Mouse (Mus musculus) left cerebral cortex, adult 11 months (tissue): ENCODE results near the gene Fstl4.
"Not testable (repeated sequence)": the region's sequence is repeated elsewhere in the genome, so short reads cannot be mapped to it uniquely, and the experiment has no call there.

Experiments used
- DNase-seq: peaks from one replicate; pipeline ENCODE4 v3.0.0; 2022; ENCODE audit warnings: low spot score

The Fstl4 gene

GRCm38 (mm10) chr11:53085858-53086565 lies 321.6 kb downstream of the Fstl4 start:
- DNase-seq = no peak

DNA sequence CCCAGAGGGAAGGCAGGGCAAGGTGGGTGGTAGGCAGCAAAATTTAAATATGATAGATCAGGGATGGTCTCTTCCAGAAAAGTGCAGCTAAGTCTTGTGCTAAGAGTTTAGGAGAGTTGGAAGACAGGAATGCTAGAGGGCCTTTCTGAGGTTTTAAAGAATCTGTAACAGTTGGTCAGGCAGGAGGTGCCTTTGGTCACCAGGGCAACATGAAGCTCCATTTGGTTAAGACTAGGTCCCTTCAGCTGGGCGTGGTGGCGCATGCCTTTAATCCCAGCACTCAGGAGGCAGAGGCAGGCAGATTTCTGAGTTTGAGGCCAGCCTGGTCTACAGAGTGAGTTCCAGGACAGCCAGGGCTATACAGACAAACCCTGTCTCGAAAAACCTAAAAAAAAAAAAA lies 323.5 kb downstream of the Fstl4 start:
- not testable (repeated sequence) for DNase-seq

- no peak for DNase-seq
Observed at GRCm38 (mm10) chr11:53091596-53091995, 327.2 kb downstream of the Fstl4 start.

DNA sequence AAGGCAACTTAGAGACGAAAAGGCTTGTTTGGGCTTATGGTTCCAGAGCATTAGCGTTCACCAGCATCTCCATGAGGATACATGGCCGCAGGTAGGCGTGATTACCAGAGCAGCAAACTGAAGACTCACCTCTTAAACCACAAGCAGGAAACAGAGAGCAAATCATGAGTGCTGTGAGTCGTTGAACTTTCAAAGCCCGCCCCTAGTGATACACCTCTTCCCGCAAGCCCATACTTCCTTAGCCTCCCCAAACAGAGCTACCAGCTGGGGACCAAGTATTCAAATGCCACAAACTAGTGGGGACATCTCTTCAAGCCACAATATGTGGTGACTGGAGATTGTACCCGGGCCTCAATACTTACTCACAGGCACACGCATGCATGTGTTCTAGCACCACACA lies 332.4 kb downstream of the Fstl4 start:
- DNase-seq = no peak

DNA sequence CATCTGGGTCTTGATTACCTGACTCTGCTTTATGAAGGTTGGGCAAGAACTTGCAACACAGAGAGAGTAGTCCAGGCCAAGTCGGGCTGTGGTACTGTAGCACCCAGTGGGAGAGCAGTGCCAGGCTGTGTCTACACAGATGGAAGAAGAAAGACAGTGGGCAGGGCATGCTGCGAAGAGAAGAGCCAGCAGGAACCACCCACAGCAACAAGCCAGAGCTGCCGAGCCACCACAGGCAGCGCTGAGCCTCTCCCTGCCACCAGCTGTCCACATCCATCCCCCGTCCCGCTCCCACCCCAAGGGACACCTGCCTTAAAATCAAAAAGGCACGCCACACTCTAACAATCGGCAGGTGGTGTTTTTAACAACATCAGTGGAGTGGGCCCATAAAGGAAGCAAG lies 332.9 kb downstream of the Fstl4 start:
- peak; percentile 55 for DNase-seq

GRCm38 (mm10) chr11:53097870-53098269 lies 333.4 kb downstream of the Fstl4 start:
- no peak for DNase-seq

DNA sequence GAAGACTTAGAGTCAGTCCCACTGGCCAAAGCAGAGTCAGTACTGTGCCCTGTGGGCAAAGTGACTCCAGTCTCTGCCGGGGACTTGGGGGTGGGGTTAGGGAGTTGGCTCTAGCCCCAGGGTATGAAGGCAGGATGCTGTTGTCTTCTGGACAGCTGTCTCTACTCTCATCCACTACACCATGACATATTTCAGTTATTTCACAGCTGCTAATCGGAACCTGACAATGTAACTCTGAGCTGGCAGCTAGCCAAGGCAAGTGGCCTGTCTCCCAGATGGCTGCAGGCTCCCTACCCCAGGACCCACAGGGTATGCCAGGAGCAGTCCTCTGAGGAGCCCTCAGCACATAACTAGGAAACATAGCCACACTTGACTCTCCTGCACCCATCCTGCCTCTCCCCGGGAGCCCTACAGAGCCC lies 334.4 kb downstream of the Fstl4 start:
- DNase-seq = no peak

DNA sequence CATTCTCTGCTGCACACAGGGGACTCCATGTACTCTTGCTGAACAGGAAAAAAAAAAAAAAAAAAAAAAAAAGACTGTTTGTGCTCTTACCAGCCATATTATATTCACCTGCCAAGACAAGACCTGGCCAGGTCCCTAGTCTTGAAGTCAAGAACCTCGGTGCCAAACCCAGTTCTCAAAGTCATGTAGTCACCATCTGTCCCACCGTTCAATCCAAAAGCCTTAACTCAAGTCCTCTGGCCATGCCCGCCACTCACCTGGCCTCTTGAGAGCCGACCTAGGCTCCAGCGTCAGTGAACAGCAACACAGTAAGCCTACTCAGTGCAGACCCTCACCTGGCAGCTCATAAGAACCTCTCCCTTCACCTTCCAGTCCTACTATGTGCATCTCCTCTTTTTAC lies 334.9 kb downstream of the Fstl4 start:
- no peak for DNase-seq

- DNase-seq = no peak
Observed at GRCm38 (mm10) chr11:53101732-53102131, 337.3 kb downstream of the Fstl4 start.

DNA sequence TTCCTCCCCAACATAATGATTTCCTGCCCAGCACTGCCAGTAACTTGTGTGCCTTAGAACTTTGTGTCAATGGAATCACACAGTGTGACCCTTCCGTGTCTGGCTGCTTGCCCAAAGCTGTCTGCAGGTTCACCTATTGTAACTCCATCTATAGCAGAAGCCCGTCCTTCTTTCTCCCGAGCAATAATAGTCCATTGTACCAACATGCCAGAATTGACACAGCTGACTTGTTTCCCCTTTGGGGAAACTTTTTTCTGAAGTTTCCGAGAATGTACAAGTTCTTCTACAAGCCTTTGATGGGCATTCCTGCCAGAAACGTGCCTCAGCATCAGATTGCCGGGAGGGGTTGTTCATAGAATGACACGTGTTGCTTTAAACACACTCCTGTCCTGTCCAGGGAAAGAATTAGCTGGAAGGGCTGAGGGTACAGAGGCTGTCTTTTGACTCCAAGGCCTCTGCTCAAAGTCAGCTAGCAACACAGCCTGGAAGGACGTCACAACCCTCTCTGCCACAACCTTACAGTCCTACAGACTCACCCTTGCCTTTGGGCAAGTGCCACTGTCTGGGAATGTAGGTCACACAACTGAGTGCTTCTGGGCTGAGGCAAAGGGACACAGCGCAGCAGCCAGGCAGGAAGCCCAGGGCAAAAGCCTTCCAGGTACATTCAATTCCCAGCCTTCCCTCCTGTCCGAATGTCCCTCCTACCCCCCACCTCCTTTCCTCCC lies 339.3 kb downstream of the Fstl4 start:
- no peak for DNase-seq

- DNase-seq = no peak
Observed at GRCm38 (mm10) chr11:53107706-53108105, 343.3 kb downstream of the Fstl4 start.

DNA sequence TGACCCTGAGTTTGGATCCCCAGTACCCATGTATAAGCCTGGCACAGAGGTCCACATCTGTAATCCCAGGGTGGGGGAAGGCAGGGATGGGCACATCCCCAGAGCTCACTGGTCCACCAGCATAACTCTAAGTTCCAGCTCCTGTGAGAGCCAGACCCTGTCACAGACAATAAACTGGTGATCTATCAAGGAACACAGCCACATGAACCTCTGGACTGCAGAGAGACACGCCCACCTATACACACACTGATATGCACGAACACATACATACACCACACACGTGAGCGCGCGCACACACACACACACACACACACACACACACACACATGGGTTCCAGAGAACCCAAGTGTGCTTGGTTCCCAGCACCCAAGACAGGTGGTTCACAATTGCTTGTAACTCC lies 344.4 kb downstream of the Fstl4 start:
- DNase-seq = no peak

DNA sequence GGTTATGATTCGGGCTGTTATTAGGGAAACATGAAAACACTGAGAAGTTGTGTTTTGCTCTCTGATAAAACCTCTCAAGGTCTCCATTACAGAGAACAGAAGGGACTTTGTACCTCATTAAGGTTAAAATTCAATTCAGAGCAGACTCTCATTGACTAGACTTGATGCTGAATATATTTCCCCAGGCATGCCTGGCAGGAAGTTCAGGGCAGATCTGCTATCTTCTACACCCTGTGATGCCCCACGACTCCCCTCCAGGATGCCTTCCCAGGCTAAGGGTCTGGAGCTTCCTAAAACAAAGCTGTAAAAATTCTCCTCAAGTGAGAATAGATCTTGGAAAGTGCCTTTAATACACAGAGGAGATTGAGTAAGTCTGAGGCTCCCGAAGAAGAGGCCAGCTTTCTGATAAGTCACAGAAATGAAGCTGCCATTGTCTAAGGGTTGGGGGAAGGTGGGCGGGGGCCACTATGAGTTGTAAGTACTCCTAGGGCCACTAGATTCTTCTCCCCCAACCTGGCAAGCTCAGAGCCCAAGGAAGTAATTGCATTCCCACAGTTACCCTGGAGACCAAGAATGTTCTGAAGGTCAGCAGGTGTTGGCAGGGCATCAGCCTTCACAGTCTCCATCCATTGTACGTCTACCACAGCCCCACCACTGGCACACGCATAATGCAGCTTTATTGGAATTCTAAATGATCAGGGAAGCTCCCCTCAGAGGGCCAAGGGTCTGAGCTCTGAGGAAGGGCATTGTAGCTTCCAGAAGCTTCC lies 345.4 kb downstream of the Fstl4 start:
- no peak for DNase-seq

DNA sequence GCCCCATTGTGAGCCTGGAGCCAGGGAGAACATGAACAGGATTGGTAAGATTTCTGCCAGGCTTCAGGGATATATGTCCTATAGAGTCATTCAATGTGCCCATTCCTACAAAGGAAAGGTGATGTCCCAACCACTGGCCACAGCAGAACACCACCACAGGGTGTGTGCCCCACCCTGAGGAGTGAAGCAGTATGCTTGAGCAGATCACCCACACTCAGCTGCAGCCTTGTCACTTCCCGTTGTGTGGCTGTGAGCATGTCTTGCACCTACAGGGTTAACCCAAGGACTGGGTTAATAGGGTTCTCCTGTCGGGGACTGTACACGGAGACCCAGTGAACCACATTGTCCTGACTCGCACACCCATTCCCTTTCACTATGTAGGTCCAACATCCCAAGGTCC lies 351.3 kb downstream of the Fstl4 start:
- no peak for DNase-seq

- DNase-seq = no peak
Observed at GRCm38 (mm10) chr11:53116356-53116755, 351.9 kb downstream of the Fstl4 start.

- no peak for DNase-seq
Observed at GRCm38 (mm10) chr11:53118226-53118965, 354.0 kb downstream of the Fstl4 start.

DNA sequence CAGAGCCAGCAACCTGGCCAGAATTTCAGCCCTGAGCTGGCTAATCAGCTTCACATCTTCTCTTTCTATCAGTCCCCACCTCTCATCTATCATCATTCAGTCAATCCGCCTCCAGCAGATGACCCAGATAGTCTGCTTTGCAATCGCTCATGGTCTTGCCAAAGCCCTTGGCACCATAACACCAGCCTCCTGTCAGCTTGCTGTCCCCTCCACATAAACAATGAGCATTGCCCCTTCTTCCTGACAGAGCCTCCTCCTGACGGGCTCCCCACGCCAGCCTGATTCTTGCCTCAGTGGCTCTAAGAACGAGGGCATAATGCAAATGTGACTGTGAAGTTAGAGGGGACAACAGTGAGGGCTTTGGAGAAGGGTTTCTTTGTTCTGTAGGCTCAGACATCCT lies 355.5 kb downstream of the Fstl4 start:
- no peak for DNase-seq

- no peak for DNase-seq
Observed at GRCm38 (mm10) chr11:53121208-53121607, 356.8 kb downstream of the Fstl4 start.

- no peak for DNase-seq
Observed at GRCm38 (mm10) chr11:53124799-53125198, 360.4 kb downstream of the Fstl4 start.

GRCm38 (mm10) chr11:53126660-53127059 lies 362.2 kb downstream of the Fstl4 start:
- no peak for DNase-seq

GRCm38 (mm10) chr11:53128661-53129060 lies 364.2 kb downstream of the Fstl4 start:
- DNase-seq = no peak

DNA sequence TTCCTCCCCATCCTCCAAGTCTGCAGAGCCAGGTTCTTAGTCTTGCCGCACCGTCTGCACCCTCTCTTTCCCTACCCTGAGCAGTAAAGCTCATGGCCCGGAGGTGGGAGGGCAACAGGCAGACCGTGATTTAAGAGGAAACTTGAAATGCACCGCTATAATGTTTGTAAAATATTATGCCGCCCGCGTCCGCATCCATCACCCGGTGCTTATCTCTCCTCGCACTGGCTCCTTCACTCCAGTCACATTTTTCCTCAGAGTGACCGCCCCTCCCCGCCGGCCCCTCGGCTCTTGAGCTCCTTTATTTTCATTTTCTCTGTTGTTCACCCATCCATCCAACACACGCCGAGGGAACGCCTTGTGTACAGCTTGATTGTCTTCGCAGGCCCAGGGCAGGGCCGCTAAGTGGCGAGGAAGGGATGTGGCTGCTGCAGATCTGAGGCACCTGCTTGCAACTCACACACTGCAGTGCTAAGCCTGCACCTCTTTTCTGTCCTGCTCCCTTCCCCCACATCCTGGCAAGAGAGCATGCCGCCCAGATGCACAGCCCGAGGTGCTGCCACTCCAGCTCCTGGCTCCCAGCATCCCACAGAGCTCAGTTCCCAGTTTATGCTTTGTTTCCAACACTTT lies 368.1 kb downstream of the Fstl4 start:
- DNase-seq = no peak
